Mouse (Mus musculus) hindlimb bud, embryonic 11.5 days (tissue): ENCODE results near the gene Thop1.
"Not testable (repeated sequence)": the region's sequence is repeated elsewhere in the genome, so short reads cannot be mapped to it uniquely, and the experiment has no call there.

Experiments used
- DNase-seq: peaks from one replicate; pipeline ENCODE4 v3.0.0-alpha.2; 2012; ENCODE audit warnings: low read depth, low spot score; ENCODE audit errors: extremely low spot score

The Thop1 gene

DNA sequence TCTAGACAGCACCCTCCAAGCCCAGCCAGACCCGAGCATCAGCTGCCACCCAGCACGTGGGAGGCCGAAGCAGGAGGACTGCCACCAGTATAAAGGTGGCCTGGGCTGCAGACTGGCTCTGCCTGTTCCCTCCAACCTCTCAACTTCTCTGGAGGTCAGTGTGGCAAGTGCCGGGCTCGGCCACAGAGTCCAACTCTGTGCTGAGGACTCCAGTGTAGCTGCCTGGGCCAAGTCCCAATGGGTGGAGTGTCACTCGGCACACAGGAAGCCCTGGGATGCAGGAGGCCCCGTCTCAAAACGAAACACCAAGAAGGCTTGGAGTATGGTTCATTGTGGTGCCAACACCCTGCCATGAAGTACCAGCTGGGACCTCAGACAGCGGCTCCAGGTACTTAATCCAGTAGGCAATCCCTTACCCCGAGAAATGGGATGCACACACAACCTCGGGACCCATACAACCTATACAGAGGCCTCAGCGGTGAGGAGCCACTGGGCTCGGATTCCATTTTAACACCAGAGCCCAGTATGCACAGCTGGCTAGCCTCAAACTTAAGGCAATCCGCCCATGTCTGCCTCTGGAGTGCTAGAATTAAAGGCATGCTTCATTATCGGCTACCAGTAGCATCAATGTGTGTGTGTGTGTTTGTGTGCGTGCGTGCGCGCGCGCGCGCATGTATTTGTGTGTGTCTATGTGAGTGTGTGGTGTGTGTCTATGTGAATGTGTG, 12.3 kb upstream of the Thop1 start:
- DNase-seq, result no peak

DNA sequence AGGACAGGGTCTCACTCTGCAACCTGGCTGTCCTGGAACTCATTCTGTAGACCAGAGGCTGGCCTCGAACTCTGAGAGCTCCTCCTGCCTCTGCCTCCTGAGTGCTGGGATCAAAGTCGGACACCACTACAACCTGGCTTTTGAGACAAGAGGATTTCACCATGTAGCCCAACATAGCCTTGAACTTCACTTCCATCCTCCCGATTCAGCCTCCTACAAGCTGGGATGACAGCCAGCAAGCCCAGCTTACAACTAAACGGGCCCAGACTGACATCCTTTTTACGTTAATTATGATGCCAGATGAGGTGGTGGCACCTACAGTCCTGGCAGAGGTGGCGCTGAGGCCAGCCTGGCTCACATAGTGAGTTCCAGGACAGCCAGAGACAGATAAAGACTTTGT, 10.9 kb upstream of the Thop1 start:
- no peak for DNase-seq

DNA sequence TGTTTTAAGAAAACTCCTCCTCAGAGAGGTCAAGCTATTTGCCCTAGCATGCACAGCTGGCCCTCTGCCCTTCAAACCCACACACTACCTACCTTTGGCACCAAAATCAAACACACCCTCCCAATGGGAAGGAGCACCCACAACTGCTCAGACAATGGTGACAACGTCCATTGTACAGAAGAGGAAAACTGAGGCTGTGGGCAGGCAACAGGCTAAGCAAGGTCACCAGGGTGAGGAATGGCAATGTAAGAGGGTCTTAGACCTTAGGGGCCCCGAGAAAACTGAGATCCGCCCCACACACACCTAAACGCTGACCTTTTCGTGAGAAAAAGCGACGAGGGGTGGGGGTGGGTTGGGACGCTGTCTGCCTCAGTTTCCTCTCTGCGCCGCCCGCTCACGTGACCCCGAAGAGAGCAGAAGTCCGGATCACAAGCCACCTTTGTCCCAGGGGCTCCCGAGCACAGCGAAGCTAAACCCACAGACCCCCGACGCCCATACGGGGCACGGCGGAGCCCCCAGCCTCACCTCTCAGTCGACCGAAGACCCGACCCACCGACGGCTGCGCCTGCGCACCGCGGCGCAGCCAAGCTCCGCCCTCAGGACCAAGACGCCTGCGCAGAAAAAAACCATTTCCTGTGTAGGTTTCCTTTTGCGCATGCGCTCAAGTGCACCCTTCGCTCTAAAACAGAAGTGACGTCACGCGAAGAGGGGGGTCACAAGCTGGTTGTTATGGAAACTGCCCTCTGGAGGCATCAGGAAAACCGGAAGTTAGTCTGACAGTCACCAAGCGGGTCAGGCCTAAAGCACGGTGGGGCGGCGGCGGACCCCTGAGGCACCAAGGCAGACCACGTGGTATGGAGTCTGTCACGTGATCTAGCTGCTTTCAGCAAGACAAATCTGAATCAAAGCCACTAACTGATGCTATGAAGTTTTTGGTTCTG, 10.0 kb upstream of the Thop1 start, which contains the start of gene Sgta:
Gene Sgta, minus strand, starts transcription at position 579 of the 941 bp plus-strand sequence.
- DNase-seq, result peak; percentile 100

DNA sequence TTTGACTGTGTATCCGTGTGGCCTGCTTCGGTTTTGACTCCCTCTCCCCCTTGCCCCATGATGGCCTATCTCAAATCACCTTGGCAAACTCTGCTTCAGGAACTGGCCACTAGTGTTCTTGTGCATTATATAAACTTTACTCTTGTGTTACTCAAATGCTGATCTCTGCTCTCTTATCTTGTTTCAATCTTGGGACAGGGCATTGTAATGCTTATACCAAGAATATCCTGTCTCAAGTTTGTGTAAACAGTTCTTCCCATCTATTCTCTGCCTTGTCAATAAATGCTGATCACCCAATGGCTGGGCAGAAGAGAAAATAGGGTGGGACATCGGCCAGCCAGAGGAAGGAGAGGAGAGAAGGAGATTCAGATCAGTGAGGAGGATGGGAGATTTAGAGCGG, 7.1 kb upstream of the Thop1 start:
- DNase-seq, result no peak

DNA sequence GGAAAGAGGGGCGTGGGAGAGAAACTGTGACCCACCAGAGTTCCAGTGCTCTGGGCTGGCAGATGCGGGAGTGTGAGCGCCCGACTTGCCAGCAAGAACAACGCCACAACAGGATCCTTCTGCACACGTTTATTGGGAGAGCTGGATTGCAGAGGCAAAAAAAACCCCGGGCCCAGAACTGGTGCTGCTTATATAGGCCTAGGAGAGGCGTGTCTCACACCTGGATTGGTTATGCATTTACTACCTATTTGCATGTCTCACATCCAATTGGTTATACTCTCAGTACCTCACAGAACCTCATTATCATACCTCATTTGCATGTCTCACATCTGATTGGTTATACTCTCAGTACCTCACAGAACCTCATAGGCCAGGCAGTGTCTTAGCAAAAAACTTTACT, 5.3 kb upstream of the Thop1 start:
- not testable (repeated sequence) for DNase-seq

DNA sequence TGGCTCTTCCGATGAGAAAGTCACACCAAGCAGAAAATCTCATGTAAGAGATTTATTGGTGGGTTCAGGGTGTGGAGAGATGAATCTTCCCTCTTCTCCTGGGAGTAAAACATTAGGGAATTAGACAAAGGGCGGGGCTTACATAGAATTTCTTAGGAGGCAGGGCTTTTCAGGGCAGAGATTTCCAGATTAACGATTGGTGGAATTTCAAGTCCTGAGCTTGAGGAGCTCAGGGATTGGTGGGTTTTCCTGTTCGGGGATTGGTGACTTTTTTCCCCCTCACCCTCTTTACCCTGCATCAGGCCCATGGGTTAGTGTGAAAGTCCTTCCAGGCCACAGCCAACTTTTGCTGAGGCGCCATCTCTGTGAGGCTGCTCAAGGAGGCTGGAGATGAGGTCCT, 1.1 kb upstream of the Thop1 start:
- DNase-seq, result no peak

DNA sequence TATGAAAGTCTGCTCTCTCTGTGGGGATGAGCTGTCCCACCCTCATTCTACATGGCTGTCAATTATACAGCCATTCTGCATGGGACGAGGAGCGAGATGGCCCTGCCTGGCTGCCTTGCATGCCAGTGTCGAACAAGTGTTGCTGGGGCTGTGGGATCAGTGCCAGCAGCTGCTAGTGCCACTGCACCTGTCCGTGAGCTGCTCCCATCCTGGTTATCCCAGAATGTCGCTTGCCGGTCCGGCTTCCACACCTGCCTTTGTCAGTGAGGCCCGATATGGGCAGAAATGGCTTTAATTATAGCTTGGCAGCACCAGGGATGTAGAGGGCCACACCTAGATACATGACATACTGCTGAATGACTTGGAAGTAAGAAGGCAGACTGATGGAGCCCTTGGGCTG, 2.5 kb downstream of the Thop1 start:
- DNase-seq, result no peak

DNA sequence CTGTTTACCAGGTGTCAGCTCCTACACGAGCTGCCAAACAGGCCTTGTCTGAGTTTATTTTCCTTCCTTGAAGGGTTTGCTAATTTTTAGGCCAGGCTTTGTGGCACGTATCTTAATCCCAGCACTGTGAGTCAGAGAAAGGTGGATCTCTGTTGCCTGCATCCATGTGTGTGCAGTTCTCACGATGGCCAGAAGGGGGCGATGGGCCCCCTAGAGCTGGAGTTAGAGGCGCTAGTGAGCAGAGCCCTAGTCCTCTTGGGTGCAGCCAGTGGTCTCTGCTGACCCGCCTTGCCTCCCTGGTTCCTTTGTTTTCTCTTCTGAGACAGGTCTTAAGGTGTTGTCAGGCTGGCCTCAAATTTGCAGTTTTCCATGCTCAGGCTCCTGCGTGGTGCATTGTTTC, 3.6 kb downstream of the Thop1 start:
- no peak for DNase-seq

DNA sequence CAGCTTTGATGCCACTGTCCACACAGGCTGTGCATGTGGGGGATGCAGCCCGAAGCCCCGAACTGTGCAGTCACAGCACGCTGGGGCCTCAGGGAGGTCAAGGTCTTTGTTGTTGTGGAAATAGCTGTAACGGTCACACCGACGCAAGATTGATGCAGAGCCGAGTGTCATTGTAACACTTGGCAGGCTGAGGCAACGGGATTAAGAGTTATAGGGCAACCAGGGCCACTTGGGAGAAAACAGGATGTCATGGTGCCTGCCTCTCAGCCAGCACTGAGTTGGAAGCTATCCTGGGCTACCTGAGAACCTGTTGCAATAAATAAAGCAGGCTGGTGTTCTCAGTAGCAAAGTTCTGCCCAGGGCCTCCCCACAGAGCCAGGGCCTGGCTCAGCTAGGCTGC, 5.9 kb downstream of the Thop1 start:
- DNase-seq, result no peak

DNA sequence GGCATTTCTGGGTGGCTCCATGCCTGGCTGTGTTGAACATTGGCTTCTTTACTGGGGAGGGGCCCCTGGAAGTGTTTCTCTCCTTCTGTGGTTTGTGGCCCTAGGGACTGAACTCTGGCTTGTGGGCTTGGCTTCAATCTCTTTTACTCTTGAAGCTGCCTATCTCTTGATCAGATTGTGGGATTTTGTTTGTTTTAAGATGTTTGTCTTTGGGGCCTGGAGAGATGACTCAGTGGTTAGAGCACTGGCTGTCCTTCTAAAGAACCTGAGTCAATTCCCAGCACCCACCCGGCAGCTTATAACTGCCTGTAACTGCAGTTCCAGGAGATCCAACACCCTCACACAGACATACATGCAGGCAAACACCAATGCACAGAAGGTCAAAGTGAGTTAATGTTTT, 6.5 kb downstream of the Thop1 start:
- DNase-seq, result no peak

DNA sequence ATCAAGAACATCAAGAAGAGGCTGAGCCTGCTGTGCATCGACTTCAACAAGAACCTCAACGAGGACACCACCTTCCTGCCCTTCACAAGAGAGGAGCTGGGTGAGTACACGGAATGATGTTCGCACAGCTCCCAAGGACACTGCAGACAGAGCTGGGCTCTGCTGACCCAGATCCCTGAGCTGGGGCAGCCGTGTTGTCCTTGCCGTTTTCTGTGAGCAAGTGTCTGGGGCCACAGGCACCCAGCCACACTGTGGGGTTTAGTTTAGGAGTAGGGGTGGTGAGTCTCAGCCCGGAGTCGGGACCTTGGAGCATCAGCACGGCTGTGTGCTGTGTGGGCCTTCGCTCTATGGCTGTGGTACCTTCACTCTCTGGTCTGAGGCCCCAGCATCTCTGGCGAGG, 8.1 kb downstream of the Thop1 start:
- DNase-seq, result no peak

DNA sequence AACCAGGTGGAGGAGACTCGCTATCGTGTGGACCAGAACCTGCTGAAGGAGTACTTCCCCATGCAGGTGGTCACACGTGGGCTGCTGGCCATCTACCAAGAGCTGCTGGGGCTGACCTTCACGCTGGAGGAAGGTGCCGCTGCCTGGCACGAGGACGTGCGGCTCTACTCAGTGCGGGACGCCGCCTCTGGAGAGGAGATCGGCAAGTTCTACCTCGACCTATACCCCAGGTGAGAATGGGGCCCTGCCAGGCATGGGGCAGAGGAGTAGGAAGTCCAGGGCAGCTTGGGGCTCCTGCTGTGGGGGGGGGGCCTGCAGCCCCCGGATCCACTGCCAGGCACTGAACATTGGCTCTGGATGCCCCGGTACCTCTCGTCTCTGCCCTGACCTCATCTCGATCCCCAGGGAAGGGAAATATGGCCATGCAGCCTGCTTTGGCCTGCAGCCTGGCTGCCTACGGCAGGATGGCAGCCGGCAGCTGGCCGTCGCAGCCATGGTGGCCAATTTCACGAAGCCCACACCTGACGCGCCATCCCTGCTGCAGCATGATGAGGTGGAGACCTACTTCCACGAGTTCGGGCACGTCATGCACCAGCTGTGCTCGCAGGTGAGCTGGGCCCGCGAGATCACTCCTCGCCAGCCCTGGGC, 10.3 kb downstream of the Thop1 start:
- no peak for DNase-seq

DNA sequence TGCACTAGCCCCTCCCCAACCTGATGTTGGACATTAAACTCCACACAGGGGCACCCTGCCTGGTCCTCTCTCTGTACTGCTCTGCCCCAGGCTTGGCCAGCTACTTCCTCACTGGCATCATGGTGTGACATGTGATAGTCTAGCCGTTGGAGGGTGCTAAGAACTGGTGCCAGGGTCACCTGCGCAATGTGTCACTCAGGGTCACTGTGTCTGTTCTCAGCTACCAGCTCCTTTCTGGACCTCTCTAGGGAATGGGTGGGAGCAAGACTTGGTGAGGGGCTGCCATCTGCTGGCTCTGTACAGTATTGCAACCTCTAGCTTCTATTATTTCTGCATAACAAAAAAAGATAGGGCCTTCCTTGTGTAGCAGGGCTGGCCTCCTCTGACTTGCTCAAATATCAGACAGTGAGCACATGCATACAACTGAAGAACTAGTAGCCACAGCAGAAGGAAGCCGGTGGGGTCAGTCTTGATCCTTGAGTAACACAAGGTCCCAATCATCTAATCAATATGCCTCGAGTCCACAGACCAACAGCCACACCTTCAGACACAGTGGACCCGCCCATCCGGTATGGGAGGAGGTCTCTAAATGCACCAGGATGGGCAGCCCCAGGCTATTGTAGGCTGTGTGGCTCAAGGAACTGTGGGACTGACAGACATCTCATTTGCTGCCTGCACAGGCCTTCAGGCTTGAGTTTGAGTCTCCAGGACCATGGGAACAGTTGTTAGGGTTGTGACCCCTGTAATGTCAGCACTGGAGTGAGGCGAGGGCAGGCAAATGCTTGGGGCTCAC, 12.5 kb downstream of the Thop1 start:
- DNase-seq, result peak; percentile 33

DNA sequence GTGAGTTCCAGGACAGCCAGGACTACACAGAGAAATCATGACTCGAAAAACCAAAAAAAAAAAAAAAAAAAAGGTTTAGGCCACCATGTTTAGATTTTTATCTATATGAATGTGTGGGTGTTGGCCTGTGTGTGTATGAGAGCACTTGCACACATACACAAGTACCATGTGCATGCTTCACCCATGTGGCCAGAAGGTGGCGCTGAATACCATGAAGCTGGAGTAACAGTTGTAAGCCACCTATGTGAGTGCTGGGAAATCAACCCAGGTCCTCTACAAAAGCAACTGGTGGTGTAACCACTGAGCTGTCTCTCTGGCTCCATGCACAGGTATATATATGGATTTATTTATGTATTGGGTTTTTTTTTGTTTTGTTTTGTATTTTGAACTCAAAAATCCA, 17.2 kb downstream of the Thop1 start:
- no peak for DNase-seq

DNA sequence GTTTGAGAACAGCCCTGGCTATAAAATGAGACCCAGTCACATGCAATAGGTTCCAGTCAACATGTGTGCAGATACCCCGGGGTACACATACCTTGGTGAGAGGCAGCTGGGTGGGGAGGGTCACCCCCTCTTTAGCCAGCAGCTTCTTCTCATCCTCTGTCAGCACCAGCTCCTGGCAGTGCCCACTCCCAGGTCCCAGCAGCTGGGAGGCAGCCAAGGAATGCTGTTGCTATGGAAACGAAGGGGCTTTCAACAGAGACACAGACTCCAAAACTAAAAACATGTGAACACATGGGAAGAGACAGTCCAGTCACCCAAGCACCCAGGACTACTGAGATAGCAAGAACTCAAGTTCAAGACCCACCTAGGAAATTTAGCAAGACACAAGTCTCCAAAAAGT, 19.4 kb downstream of the Thop1 start:
- DNase-seq, result peak; percentile 39

DNA sequence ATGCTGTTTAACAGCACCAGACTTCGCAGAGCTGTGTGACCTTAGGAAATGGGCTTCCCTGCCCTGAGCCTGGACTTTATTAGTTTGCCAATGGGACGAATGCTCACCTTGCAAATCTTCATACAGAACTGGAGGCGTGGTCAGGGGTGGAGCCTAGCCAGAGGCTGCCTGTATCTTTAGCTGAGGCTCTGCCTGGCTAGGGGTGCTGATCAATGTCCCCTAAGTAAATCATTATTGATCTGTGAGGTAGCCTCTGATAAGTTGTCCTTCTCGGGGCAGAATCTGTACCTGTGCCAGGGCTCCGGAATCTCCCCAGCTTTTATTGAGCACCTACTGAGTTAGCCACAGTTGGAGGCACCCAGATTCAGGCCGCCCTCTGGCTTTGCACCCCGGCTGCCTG, 20.8 kb downstream of the Thop1 start:
- no peak for DNase-seq

DNA sequence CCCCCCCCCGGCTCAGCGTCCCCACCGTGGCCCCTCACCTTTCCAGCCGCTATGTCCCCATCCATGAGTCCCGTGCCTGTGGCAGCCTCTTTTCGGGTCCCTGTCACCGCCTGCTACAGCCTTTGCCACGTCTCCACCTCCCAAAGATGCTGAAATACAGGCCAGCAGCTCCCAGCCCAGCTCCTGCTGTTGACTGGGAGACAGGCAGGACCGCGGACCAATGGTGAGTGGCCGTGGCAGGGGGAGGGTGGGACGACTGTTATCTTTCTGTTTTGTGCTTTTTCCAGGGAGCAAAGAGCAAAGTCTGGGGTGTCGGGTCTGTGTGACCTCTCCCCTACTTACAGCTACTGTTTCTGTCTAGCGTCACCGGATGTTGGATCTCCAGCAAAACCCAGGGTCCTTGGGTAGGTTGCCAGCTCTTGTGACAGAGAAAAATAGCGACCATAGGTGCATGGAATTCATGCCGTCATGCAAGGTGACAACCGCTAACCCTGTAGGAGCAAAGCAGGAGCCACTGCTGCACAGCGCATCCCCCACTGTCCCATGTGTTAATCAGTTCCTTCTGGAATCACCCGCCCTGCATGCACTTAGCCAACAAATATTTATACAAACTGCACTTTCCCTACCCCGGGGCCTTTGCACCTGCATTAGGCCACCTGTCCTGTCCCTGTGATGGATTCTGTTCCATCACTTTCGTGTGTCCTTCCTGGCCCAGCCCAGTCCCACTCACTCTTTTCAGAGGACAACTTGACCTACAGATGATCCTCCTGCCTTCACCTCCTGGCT, 22.8 kb downstream of the Thop1 start:
- DNase-seq, result no peak

DNA sequence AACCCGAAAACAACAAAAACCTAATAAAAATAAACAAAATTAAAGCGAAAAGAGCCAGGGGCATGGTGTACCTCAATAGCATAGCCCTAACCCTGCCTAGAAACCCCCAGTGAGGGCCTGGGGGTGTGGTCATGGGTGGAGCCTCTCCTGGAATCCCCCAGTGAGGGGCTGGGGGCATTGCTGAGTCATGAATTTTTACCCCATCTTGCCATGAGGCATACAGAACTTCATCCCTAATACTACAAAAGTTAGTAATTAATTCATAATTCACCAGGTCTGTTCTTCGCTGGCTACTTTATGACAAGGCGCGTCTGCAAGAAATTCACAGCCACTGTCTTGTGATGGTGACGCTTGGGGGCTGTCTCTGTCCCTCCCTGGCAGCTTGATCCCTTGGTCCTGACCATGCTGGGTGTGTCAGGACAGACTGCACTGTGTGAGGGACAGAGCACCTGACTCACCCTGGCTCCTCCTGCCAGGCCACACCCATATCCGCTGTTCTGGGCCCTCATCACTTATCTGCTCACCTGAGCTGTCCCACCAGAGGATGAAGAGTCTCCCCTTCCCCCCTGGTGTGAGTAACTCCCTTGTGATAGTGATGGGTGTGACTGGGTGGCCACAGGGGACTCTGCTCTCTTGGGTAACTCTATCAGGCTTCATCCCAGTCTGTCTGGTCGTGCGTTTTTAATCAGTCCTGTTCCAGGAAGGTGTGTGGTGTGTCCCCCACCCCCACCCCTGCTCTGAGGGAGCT, 25.3 kb downstream of the Thop1 start:
- DNase-seq, result no peak

DNA sequence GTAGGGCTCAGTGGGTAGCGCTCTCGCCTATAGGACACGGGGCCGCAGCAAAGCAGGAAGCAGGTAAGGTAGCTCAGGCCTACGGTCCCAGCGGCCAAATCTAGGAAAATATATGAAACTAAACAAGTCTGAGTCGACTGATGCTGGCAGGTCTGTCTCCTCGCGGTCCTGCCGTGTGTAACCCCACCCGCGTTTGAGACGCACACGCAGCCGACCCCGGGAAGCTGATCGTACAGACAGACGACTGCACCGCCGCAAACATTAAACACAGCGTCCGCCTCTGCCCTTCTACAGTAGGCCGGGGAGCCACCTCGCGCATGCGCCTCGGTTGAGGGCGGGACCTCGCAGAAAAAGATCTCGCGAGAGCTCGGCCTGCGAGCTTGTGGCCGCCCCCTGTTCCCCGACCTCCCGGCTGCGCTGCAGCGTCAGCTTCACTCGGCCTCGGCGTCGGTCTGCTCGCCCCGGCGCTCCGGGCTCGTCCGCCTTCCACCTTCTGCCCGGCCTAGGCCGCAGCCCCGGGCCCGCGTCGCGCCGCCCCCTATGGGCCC, 35.8 kb downstream of the Thop1 start, which contains the start of gene Map2k2:
Gene Map2k2, plus strand, starts transcription at position 351 of the 548 bp plus-strand sequence.
- DNase-seq, result peak; percentile 92
